Mouse (Mus musculus): Measurements from ENCODE around the gene Syndig1. TPM values are rescaled to one million over a fixed set of nuclear protein-coding genes. Genes with fewer than 3 reads are reported as not detected.

Syndig1 gene
- 10 to 100 TPM; 59.2 to 67.5 TPM for total RNA-seq (2021)

DNA sequence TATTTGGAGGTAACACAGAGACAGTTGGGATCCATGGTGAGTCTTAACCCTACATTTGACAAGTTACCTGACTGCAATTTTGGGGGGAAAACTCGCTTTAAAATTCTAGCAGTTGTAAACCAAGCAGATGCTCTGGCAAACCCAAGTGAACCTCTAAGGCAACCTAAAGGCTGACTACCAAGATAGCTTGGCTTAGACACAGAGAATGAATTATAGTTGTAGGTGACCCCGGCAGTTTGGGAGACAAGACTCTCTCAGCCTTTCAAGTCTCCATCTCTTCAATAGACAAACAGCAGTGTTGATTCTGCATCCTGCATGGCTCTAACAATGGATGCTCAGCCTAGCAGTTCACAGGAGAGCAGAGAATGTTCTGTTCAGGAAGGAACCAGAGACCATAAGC, at the start of gene Syndig1:
Gene Syndig1, plus strand, starts transcription at position 301 of the 400 bp plus-strand sequence.
- no peak for DNase-seq (ENCODE audit: low spot score in 2 of 2)
- intact Hi-C loops (cut with DNase I), result no loop called here

DNA sequence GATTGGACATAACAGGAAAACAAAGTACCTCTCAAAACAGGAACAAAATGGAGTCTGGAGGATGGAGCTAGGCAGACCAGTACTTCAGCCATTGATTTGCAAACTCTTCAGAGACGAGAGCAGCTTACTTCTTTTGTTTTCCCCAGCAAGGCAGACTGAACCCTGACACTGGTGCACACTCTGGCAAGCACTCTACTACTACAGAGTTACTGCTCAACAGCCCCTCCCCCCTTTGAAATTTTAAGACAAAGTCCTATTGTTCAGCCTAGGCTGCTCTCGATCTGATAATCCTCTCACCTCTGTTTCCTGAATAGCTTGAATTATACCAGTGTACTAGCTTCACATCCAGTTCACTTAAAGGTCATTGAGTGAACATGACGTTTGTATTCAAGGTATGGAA, 30.4 kb upstream of the Syndig1 start:
- intact Hi-C loops (cut with DNase I), result no loop called here
- no peak for DNase-seq (ENCODE audit: low spot score in 2 of 2)

DNA sequence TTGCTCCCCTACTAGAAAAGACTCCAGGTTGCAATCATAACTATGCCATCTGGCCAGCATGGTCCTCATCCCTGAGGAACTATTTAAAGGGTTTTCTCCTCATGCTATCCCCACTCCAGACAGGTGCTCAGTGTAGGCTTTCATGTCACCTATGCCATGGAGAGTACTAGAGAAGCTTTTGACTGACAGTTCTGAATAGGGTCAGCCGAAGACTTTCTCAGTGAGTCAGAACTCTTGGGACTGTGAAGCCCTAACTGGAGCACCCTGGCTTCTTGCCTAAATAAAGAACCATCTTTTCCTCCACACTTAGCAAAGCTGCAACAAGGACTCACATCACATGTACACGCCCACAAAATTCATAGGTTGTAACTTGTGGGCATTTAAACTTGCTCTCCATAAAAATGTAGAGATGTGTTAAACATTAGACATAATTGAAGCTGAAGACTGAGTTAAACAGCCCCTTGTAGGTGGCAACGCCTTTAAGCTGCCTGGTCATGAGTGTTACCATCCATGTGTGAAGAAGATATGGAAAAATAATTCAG, 24.3 kb upstream of the Syndig1 start:
- no peak for DNase-seq (ENCODE audit: low spot score in 2 of 2)
- intact Hi-C loops (cut with DNase I), result no loop called here

DNA sequence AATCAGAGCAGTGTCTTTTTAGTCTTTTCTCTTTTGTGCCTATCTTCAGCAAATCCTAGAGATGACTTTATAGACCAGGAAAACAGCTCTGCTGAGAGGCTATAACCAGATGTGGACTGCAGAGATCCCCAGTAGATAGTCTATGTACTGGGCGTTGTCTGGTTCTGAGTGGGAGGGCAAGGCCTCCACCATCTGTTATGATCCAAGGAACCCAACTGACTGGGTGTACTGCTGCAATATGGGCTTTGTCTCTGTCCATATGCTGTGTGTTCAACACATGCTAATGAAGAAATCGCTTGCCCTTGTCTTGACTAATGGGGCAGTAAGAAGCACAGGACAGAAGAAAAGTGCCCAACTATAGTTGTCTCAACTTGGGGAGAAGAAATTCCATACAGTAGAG, 23.8 kb upstream of the Syndig1 start:
- no peak for DNase-seq (ENCODE audit: low spot score in 2 of 2)
- intact Hi-C loops (cut with DNase I), result no loop called here

DNA sequence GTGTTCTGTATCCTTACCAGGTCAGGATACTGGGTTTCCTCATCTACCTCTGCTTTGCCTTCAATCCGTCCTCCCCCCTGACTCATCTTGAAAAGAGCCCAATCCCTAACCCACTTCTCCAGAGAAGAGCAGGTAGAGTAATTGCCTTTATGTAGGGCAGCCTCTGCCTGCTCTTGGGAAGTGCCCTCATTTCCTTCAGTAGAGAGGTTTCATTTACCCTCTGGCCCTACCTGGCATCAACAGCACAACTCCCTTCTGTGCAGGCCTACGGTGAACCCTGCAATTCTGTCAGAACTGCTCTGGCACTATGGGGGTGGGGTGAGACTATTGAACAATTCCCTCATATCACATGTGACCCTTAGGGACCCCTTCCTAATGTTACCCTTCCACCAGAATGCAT, 16.1 kb upstream of the Syndig1 start:
- DNase-seq (ENCODE audit: low spot score in 2 of 2), result no peak
- intact Hi-C loops (cut with DNase I), result no loop called here

DNA sequence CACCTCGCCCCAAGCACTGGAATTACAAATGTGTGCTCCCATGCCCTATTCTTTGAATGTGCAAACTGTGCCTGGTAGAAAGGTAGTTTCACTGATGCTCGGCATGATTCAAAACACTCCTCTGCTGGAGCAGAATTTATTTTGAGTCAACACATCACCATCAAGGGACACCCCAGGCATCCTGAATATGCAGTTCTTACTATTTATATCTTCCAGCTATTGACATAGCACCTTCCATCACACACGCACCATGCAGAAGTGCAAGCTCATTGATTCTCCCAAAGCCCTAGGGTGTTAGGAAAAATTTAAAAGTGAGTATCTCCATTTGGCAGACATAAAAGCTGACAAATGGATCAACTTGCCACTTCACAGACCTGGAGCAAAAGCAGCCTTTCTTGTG, 10.6 kb upstream of the Syndig1 start:
- intact Hi-C loops (cut with DNase I), result no loop called here
- no peak for DNase-seq (ENCODE audit: low spot score in 2 of 2)

DNA sequence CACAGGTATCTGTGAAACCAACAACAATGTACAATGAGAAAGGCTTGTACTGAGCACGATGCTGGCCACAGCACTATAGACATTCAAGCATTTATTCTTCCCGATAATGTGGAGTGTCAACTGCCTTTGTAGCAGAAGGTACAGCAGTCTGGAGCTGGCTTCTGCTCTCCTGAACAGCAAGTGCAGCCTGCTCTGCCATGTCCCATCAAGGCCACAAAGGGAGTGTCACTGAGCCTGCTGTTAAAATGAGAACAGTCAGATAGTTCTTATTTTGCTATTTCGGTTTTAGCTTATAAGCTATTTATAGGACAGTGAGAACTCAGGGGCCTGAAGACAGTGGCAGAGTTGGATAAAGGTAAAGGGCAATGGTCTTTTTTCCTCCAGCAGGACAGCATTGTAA, 9.3 kb upstream of the Syndig1 start:
- intact Hi-C loops (cut with DNase I), result no loop called here
- DNase-seq (ENCODE audit: low spot score in 2 of 2), result no peak

DNA sequence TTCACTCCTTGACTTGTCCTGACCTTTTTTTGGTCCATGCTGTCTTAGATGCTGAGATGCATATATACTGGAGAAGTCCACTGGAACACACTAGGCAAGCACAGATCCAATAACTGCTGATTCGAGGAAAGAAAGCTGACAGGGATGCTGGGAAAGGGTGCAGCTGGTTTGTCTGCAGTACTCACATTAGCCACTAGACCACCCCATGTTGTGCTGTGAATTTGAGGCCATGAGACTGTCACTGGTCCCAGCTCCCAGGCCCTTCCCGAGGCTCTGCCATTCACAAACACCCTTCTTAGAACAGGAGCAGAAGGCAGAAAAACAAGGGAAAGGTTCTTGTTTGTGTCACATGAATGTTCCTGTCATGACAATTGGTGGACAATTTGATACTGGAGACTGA, 8.8 kb upstream of the Syndig1 start:
- DNase-seq (ENCODE audit: low spot score in 2 of 2), result no peak
- intact Hi-C loops (cut with DNase I), result no loop called here

DNA sequence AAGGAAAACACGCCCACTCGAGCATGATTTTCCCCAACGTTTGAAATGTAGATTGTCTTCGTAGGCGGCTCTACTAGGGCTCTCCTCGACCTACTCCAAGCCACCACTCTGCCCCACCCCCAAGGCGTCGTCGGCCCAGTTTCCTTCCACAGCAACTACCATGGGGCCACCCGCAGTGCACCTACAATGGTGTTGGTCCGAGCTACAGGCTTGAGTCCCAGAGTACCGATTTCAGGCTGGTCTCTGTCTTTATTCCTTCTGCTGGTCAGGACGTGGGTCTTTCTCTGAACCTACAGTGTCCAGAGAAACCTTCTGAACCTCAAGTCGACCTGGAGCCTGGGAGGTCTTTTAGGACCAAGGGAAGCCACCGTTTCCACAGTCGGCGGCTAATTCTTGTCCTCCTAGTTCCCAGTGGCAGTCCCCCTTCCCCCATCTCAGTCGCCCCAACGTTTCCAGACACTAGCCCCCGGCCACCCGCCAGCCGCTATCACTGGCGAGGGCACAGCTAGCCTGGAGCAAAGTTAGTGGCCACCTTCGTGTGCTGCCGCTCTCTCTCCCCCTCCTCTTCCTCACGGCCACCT, 1.0 kb downstream of the Syndig1 start:
- DNase-seq (ENCODE audit: low spot score in 2 of 2), result peak; percentile 37 to 50
- intact Hi-C loops (cut with DNase I), result loop anchor here (2.0 to 5.0 kb wide), 4 partner anchors 43 to 288 kb away; no protein-coding TSS in a partner anchor

DNA sequence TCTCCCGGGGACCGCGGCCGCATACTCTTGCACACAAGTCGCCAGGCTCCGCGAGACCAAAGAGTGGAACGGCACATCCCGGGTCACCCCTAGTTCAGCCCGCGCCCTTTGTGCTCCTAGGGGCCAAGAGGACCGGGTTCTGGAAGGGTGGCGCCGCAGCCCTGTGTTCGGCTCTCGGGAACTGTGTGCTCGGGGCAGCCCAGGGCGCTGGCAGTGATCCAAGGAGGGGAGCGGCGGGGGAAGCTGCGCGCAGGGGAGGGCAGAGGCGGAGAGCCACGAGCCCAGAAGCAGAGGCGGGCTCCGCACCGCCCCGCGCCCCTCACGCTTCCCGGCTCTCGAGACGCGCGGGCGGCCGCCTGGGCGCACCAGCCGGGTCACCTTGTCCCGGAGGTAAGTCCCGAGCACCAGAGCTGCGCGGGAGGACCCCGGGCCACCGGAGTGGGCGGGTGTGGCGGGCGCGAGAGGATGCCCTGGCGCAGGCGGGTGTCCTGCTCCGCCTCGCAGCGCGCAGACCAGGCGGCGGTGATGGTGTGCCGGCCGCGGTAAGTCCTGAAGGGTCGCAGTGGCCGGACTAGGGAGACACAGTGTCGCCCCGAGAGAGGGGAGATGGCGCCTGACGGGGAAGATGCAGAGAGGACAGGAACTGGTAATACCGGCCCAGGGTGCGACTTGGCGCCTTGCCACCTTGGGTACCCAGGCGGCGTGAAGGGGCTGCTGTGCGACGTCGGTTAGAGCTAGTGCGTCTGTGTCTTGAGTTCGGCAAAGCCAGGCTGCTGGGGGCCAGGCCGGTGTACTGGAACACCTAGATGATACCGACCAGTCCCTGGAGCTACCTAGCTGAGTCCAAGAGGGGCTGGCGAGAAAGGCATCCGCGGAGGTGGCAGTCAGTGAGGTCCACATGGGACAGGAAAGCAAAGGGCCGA, 1.8 kb downstream of the Syndig1 start, which contains the start of gene C530025M09Rik:
Gene C530025M09Rik, minus strand, starts transcription at position 678 of the 923 bp plus-strand sequence.
- DNase-seq (ENCODE audit: low spot score in 2 of 2), result peak; percentile 65 to 67
- intact Hi-C loops (cut with DNase I), result loop anchor here (2.0 to 5.0 kb wide), 4 partner anchors 42 to 288 kb away; no protein-coding TSS in a partner anchor

DNA sequence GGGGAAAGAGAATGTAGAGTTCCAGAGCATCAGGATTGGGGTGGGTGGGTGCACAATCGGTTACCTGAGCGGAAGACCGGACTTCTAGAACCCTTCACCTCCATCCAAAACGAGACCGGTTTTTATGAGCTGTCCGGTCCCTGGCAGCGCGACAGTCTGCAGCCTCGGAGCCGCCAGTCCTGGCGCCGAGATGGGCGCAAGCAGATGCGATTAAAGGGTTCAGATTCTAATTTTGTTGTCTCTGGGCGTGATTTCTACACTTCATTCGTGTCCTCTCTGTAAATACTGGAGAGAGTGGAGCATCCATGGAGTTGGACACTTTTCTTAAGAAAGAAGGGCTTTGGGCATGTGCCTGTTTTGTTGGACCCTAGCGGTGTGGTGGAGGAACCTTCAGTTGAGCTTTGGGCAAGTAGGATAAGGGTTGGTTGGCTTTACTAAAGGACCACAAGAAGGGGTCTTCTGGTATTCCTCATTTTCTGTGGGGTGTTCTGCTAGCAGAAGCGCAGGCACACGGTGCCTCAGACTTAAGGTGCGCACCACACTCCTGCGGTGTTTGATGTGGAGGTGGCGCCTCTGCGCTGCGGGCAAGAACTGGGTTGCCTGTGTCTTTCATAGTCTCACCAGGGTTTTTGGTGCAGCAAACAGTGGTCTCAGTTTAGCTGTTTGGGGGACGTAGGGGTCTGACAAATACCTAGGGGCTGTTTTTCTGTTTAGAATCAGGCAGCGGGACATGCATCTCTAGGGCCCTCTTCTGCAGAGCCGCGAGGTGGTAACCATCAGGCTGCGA, 2.6 kb downstream of the Syndig1 start:
- intact Hi-C loops (cut with DNase I), result loop anchor here (2.0 to 5.0 kb wide), 4 partner anchors 41 to 289 kb away; no protein-coding TSS in a partner anchor
- DNase-seq (ENCODE audit: low spot score in 2 of 2), result peak; percentile 60 to 68

DNA sequence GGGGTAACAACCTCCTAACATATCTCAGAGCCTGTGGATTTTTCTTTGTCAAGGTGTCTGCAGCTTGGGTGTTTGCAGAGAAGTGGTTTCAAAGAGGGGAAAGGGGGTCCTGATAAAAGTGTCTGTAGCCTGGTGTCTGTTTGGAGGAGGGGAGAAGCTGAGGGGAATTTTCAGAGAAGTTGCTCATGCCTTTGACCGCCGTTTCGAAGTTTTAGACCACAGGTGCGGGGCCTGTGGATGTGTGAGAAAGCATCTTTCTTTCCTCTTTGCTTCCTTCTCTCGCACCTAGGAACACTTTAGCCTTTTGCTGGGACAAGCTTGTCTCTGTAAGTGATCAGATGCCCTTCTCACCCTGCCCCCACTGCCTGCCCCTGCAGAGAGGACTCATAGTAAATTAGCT, 3.3 kb downstream of the Syndig1 start:
- intact Hi-C loops (cut with DNase I), result loop anchor here (5.0 kb wide), 3 partner anchors 65 to 290 kb away; no protein-coding TSS in a partner anchor

DNA sequence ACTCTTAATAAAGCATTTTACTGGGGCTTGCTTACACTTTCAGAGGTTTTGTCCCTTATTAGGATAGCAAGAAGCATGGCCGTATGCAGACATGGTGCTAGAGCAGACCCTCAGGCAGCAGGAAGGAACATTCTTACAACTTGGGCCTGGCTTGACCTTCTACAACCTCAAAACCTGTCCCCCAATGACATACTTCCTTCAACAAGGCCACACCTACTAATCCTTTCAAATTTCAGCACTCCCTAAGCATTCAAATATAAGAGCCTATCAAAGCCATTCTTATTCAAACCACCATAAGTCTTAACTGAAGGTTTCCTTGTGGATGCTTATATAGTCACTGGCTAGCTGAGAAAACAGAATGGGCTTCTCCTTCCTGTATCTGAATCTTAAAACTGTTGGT, 6.1 kb downstream of the Syndig1 start:
- no peak for DNase-seq (ENCODE audit: low spot score in 2 of 2)
- intact Hi-C loops (cut with DNase I), result no loop called here

More for the DNA sequence above, 3.3 kb downstream of the Syndig1 start:
- DNase-seq (ENCODE audit: low spot score in 2 of 2), result no peak

DNA sequence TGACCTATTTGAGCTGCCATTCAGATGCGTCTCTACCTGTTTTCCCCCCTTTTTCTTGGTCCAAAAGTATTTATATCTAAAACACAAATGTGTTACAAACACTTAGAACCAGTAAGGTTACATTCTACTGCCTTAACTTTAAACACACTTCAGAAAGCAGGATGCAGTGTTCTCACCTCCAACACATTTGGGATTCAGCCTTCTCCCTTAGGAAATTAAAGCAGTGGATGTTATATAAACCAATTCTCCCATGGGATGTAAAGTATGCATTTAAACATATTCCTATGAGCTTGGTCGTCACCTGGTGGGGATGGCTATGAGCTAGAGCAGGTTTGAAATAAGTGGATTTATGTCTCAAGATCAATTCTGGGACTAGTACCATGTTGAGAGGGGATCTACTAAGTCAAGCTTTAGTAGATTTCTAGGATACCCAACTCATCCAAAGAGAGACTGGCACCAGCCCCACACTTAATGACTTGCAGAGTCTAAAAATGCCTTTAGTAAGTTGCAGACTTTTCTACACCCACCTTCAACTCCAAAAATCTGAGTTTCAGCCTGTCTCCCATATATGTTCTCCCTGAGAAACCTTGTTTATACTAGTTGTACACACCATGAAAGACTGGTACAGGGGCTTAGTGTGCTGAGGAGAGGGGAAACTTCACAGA, 7.6 kb downstream of the Syndig1 start:
- DNase-seq (ENCODE audit: low spot score in 2 of 2), result peak; percentile 24 to 25
- intact Hi-C loops (cut with DNase I), result no loop called here

DNA sequence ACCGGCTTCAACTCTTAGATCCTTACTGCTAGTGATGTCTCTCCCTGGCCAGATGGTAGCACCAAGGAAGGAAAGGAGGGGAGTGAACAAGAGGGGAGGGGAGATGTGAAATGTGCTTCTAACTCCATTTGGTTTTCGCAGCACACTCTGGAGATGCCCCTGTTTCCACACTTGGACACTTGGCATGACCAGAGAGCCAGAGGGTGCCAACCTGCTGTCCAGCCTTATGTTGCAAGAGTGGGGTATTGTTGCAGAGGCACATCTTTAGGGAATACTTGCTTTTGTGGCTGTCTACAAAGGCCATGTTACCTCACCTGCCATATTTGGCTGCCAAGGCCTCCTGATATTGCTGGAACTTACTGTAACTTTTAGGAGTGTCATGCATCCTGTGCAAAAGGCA, 10.7 kb downstream of the Syndig1 start:
- intact Hi-C loops (cut with DNase I), result no loop called here
- no peak for DNase-seq (ENCODE audit: low spot score in 2 of 2)

DNA sequence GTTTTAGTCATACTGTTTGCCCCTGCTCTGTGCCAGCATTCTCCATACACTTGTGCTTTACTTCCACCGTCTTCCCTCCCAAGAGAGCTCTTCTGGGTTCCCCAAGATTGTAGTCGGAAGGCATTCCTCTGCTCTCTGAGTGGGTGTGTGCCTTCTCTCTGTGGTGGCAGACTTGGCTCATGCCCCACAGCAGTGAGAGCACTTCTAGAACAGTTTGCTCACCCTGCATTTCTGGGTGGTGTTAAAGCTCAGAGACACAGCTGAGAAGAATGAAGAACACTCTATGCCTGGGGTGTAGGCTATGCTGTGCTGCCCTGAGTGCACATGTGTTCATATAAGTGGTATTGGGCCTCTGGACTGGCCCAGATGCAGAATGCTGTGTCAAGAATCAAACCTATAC, 15.6 kb downstream of the Syndig1 start:
- peak; percentile 41 to 65 for DNase-seq (ENCODE audit: low spot score in 2 of 2)
- intact Hi-C loops (cut with DNase I), result no loop called here

DNA sequence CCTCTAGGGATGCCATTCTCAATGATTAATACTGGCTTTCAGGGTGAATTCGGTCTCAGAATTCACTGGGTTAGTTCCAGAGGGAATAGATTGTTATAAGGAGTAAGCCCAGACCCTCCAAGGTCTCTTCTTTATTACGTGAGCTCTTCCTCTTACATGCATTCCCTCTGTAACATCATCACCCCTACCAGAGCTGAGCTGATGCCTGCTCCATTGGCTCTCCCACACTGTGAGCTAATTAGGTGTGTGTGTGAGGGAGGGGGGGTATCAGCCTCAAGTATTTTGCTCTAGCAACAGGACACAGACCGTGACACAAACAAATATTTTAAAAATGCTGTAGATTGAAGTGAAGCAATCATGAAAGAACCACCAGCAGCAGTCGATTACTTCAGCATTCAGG, 19.8 kb downstream of the Syndig1 start:
- intact Hi-C loops (cut with DNase I), result no loop called here
- DNase-seq (ENCODE audit: low spot score in 2 of 2), result no peak

DNA sequence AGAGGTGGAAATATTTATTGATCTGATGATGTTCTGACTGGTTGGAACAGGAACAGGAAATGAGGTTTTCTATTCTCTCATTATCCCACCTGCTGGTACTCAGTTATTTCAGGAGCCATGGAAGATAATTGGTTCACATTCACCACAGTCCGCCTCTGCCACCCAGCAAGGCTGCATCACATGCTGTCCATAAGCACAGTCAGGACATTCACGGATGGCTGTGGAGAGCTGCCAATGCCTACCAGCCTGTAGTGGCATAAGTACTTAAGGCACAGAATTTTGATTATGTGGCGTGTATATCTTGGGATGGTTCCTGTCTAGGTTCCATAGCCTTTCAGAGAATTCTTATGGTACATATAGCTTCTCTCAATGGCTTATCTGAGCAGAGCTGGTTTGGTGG, 32.0 kb downstream of the Syndig1 start:
- DNase-seq (ENCODE audit: low spot score in 2 of 2), result peak; percentile 38 to 41
- intact Hi-C loops (cut with DNase I), result no loop called here

DNA sequence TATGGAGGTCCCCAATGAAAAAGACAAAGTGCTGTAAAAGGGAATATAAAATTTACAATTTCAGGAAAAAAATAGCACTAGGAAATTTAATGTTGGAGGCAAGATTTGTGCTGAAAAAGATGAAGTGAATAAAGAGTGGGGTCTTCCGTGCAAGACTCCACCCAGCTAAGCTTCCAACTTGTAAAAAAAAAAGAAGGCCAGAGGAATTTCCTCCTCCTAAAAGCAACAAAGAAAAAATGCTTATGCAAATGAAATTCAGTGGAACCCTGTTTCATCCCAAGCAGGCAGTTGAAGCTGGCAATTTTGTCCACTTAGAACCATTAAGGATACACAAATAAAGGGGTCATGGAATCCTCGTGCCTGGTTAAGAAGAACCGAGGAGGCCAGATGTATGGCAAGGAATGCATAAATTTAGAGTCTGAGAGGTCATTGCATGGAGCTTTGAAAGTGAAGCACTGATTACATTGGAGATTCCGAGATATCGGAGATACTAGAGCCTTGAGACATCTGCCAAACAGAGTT, 37.0 kb downstream of the Syndig1 start:
- no peak for DNase-seq (ENCODE audit: low spot score in 2 of 2)
- intact Hi-C loops (cut with DNase I), result no loop called here
